Mouse (Mus musculus): ENCODE results near the gene Tmem104. TPM values are rescaled to one million over a fixed set of nuclear protein-coding genes. Genes with fewer than 3 reads are reported as not detected.

Tmem104 gene
- polyA plus RNA-seq, 1 experiment from 2014 or later, result 19.2 TPM

DNA sequence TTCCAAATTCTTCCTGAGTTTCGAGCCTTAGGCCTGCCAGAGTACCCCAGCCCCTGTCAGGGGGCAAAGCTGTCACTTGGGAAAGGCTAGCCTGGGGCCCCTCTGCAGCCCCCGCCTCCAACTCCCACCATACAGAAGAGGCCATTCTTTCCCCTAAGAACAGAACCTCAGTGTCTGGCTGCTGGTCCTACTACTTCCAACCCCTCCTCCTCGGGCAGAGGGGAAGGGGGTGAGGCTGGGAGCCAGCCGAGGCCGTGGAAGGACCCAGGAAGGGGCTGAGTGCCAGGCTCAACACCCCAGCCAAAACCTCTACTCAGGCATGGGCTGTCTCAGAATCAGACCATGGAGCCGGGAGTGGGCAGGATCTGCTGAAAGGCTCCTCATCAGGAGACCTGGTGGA lies 8.1 kb upstream of the Tmem104 start:
- Histone ChIP-seq H3K4me2 (replicated peaks; ENCODE audit: low read depth) (peak overlapping the region; percentile 30; the same call in 1 of the 2 replicates), H3K4me1 (replicated peaks; ENCODE audit: control insufficient read depth, insufficient read depth, low read length) (peaks cover 20% of the 10 kb centered on the region), H3K9me3 (ENCODE audit: control insufficient read depth) (no peaks in the 10 kb centered on the region), H3K36me3 (ENCODE audit: control insufficient read depth, insufficient read depth) (peaks cover 45% of the 10 kb centered on the region; the same call in 1 of the 2 replicates), H3K4me3 (ENCODE audit: low read depth, low read length) (no peak overlapping the region), H3K27me3 (replicated peaks; ENCODE audit: control insufficient read depth, insufficient read depth, low read length) (no peaks in the 10 kb centered on the region), H3K27ac (ENCODE audit: low read depth, low read length) (peak overlapping the region; percentile 50; the same call in 1 of the 2 replicates), H3K9ac (ENCODE audit: low read depth, low read length) (no peak overlapping the region)
- ATAC-seq, result no peak
- no peak for TF ChIP-seq CTCF (IDR thresholded peaks at IDR 0.05; ENCODE audit: low read depth)
- WGBS, result 57% methylated on average over 6 of the region's 6 CpGs

DNA sequence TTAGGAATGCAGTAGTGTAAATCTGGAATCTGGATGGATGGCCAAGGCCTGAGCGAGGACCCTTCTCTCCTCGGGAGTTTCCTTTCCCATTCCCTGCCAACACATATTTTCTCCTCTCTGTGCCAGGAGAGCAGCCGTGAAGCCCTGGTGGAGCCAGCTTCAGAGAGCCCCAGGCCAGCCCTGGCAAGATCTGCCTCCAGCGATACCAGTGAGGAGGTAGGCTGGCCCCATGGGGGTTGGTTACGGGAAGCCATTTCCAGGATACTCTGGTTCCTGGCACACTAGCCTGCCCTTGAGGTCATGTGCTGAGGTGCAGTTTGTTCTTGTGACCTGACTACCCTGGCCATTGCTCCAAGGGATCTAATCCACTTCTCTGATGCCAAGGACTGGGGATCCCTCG lies 7.4 kb upstream of the Tmem104 start:
- Histone ChIP-seq H3K36me3 (ENCODE audit: control insufficient read depth, insufficient read depth) (peaks cover 42% of the 10 kb centered on the region; the same call in 1 of the 2 replicates), H3K9me3 (ENCODE audit: control insufficient read depth) (no peaks in the 10 kb centered on the region), H3K4me1 (replicated peaks; ENCODE audit: control insufficient read depth, insufficient read depth, low read length) (peaks cover 19% of the 10 kb centered on the region), H3K4me2 (replicated peaks; ENCODE audit: low read depth) (no peak overlapping the region), H3K4me3 (ENCODE audit: low read depth, low read length) (no peak overlapping the region), H3K27me3 (replicated peaks; ENCODE audit: control insufficient read depth, insufficient read depth, low read length) (no peaks in the 10 kb centered on the region), H3K27ac (ENCODE audit: low read depth, low read length) (no peak overlapping the region; the same call in 1 of the 2 replicates), H3K9ac (ENCODE audit: low read depth, low read length) (no peak overlapping the region)
- 73% methylated on average over 6 of the region's 6 CpGs for WGBS
- ATAC-seq, result no peak
- TF ChIP-seq CTCF (IDR thresholded peaks at IDR 0.05; ENCODE audit: low read depth), result 0 out of 2 replicates have a peak, but pooled peaks have one; percentile 11

DNA sequence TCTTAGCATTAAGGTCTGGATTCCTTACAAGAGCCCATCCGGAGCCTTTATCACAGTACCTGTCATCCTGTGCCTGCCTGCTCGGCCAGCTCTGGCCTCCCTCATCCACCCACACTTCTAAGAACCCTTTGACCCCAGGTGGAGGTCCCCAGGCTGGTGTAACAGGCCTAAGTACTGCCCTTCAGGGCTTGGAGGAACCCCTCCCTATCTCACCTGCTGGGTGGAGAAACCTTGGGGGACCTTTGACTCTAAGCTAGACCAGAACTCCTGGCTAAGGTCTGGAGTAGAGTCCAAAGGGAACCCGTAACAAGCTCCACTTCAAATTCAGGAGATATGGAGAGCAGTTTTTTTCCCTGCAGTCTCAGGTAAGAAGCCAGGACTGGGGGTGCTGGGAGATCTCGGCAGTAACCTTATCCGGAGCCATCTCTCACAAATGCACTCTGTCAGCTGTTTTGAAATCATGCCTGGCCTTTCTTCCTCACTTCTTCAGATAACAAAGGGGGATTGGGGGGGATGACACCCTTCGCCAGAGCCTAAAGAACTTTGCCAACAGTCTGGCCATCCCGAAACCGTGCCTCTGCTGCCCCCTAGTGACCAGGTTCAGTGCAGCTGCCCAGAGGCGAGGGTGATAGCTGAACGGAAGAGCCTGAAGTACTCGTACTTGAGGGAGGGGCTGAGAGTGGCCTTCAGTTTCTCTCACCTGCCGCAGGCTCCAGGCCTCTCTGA lies 5.2 kb upstream of the Tmem104 start:
- Histone ChIP-seq H3K4me1 (replicated peaks; ENCODE audit: control insufficient read depth, insufficient read depth, low read length) (peaks cover 6% of the 10 kb centered on the region; the same call in 1 of the 2 replicates), H3K27me3 (replicated peaks; ENCODE audit: control insufficient read depth, insufficient read depth, low read length) (no peaks in the 10 kb centered on the region), H3K9me3 (ENCODE audit: control insufficient read depth) (no peaks in the 10 kb centered on the region), H3K36me3 (ENCODE audit: control insufficient read depth, insufficient read depth) (peaks cover 31% of the 10 kb centered on the region; the same call in 1 of the 2 replicates), H3K4me2 (replicated peaks; ENCODE audit: low read depth) (no peak overlapping the region), H3K4me3 (ENCODE audit: low read depth, low read length) (no peak overlapping the region), H3K27ac (ENCODE audit: low read depth, low read length) (peak overlapping the region; percentile 46; the same call in 1 of the 2 replicates), H3K9ac (ENCODE audit: low read depth, low read length) (no peak overlapping the region)
- WGBS, result 13% methylated on average over 12 of the region's 12 CpGs
- peak; percentile 44 for ATAC-seq
- TF ChIP-seq CTCF (IDR thresholded peaks at IDR 0.05; ENCODE audit: low read depth), result peak; percentile 96

DNA sequence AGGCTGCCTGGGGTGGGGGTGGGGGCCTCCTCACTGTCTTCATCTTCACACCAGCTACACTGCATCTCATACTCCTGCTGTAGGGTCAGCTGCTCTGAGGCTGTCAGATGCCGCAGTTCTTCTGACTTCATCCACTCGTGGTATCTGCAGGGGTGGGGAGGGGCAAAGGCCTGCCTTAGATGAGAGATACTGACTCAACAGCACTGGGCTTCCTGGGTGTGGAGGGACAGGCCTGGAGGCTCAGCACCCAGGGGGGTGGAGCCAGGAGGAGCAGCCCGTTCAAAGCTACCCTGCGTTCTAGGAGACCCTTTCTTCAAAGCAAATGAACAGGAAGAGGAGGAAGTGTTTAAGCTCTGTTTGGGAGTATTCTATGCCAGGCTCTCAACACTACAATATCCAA lies 2.3 kb upstream of the Tmem104 start:
- peak overlapping the region; percentile 54; the same call in 1 of the 2 replicates for H3K27ac ChIP-seq (ENCODE audit: low read depth, low read length)
- ATAC-seq, result peak; percentile 21
- H3K4me2 ChIP-seq (replicated peaks; ENCODE audit: low read depth), result no peak overlapping the region
- H3K4me1 ChIP-seq (replicated peaks; ENCODE audit: control insufficient read depth, insufficient read depth, low read length), result no peaks in the 10 kb centered on the region; the same call in 1 of the 2 replicates
- H3K9me3 ChIP-seq (ENCODE audit: control insufficient read depth), result no peaks in the 10 kb centered on the region
- TF ChIP-seq CTCF (IDR thresholded peaks at IDR 0.05; ENCODE audit: low read depth), result no peak
- no peak overlapping the region for H3K9ac ChIP-seq (ENCODE audit: low read depth, low read length)
- 30% methylated on average over 4 of the region's 4 CpGs for WGBS
- no peak overlapping the region for H3K4me3 ChIP-seq (ENCODE audit: low read depth, low read length)
- H3K36me3 ChIP-seq (ENCODE audit: control insufficient read depth, insufficient read depth), result peaks cover 21% of the 10 kb centered on the region; the same call in 1 of the 2 replicates
- no peaks in the 10 kb centered on the region for H3K27me3 ChIP-seq (replicated peaks; ENCODE audit: control insufficient read depth, insufficient read depth, low read length)

DNA sequence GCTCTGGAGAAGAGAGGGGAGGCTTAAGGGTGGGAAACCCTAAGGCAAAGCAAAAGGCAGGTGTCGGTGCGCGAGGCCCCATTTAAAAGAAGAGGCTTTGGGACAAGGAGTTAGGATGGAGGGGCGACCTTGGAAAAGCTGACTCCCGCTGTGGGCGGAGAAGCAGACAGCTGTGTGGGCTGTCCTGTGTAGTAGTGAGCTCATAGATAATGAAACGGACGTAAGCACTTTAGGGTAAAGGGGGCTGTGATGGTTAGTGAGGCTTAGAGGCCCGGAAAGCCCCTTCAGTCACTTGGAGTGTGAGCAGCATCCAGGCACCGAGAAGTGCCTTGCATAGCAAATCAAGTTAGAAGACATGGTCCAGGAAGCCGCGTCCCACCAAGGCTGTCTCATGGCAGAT lies 406 bp downstream of the Tmem104 start, which contains the start of gene Nat9:
Nat9 (minus strand) TSS at position 167 of the 400 bp plus-strand sequence.
- TF ChIP-seq CTCF (IDR thresholded peaks at IDR 0.05; ENCODE audit: low read depth), result no peak
- H3K4me2 ChIP-seq (replicated peaks; ENCODE audit: low read depth), result peak within 1 kb of the TSS; percentile 88
- H3K36me3 ChIP-seq (ENCODE audit: control insufficient read depth, insufficient read depth), result peaks cover 7% of the 10 kb centered on the region; the same call in 1 of the 2 replicates
- H3K27ac ChIP-seq (ENCODE audit: low read depth, low read length), result peak within 1 kb of the TSS; percentile 85
- H3K9me3 ChIP-seq (ENCODE audit: control insufficient read depth), result no peaks in the 10 kb centered on the region
- H3K4me3 ChIP-seq (ENCODE audit: low read depth, low read length), result peak within 1 kb of the TSS; percentile 70
- H3K9ac ChIP-seq (ENCODE audit: low read depth, low read length), result peak within 1 kb of the TSS; percentile 62
- no peaks in the 10 kb centered on the region for H3K27me3 ChIP-seq (replicated peaks; ENCODE audit: control insufficient read depth, insufficient read depth, low read length)
- no peak for ATAC-seq
- 6% methylated on average over 12 of the region's 12 CpGs for WGBS
- H3K4me1 ChIP-seq (replicated peaks; ENCODE audit: control insufficient read depth, insufficient read depth, low read length), result no peaks in the 10 kb centered on the region; the same call in 1 of the 2 replicates

DNA sequence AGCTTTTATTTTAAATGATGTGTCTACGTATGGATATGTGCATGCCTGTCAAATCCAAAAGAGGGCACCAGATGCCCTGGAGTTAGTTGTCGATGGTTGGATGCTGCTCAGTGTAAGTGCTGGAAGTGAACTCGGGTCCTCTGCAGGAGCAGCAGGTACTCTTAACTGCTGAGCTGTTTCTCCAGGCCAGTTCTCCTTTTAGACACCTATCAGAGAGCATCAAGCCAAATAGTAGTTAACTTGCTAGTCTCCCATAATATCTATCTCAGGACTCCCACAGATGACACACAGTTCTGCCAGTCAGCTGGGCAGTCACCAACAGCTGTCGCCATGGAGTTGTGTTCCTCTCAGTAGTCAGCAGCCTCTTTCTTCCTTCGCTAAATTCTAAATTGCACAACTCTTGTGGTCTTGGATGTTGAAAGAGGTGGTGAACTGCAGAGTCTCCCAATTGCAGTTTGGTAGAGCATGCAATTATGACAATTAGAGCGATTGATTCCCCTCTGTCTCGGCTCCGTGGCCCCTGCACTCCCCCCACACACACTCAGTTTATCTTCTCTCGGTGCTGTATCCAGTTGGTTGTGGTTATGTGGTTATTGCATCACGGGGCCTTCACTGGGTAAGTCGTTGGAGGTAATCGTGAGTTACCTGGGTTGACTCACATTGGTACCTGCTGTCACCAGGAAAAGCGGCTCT lies 1.4 kb downstream of the Tmem104 start:
- H3K27me3 ChIP-seq (replicated peaks; ENCODE audit: control insufficient read depth, insufficient read depth, low read length), result no peaks in the 10 kb centered on the region
- no peaks in the 10 kb centered on the region for H3K9me3 ChIP-seq (ENCODE audit: control insufficient read depth)
- H3K27ac ChIP-seq (ENCODE audit: low read depth, low read length), result no peak overlapping the region
- WGBS, result 86% methylated on average over 13 of the region's 13 CpGs
- H3K36me3 ChIP-seq (ENCODE audit: control insufficient read depth, insufficient read depth), result peaks cover 7% of the 10 kb centered on the region; the same call in 1 of the 2 replicates
- H3K4me3 ChIP-seq (ENCODE audit: low read depth, low read length), result no peak overlapping the region
- no peak overlapping the region for H3K4me2 ChIP-seq (replicated peaks; ENCODE audit: low read depth)
- ATAC-seq, result no peak
- no peak overlapping the region for H3K9ac ChIP-seq (ENCODE audit: low read depth, low read length)
- H3K4me1 ChIP-seq (replicated peaks; ENCODE audit: control insufficient read depth, insufficient read depth, low read length), result no peaks in the 10 kb centered on the region; the same call in 1 of the 2 replicates
- TF ChIP-seq CTCF (IDR thresholded peaks at IDR 0.05; ENCODE audit: low read depth), result peak; percentile 23
